Mouse (Mus musculus) G1E (cell line): Measurements from ENCODE around the gene Baz2b. TPM values are rescaled to one million over a fixed set of nuclear protein-coding genes. Genes with fewer than 3 reads are reported as not detected.

Experiments used
- ATAC-seq: 2 replicates; pipeline ENCODE4 v1.8.0; 2016; ENCODE audit warnings: mild to moderate bottlenecking; ENCODE audit not compliant: insufficient number of reproducible peaks, poor library complexity, low FRiP score, severe bottlenecking; ENCODE audit errors: extremely low read depth
- DNase-seq: peaks from one replicate; pipeline ENCODE4 v3.0.0; 2012; ENCODE audit warnings: low spot score
- H3K27me3 ChIP-seq: 2 replicates; pipeline ENCODE4 v1.6.1; 2012; ENCODE audit warnings: mild to moderate bottlenecking, low read length, inconsistent platforms; ENCODE audit not compliant: insufficient read depth
- H3K36me3 ChIP-seq: replicated peaks from 2 replicates; pipeline ENCODE3; 2012; ENCODE audit warnings: mild to moderate bottlenecking, inconsistent platforms
- H3K4me1 ChIP-seq: 2 replicates; pipeline ENCODE4 v1.6.1; 2012; ENCODE audit warnings: low read depth, low read length, inconsistent platforms, mixed read lengths; ENCODE audit not compliant: insufficient read depth
- H3K4me3 ChIP-seq: 2 replicates; pipeline ENCODE4 v1.5.1; 2012; ENCODE audit warnings: low read depth, mild to moderate bottlenecking, inconsistent platforms, low read length, moderate library complexity, mixed read lengths
- H3K9me3 ChIP-seq: replicated peaks from 2 replicates; pipeline ENCODE4 v1.6.1; 2012; ENCODE audit warnings: inconsistent platforms
- CTCF ChIP-seq: IDR thresholded peaks from 2 replicates; pipeline ENCODE4 v1.5.1; 2012; ENCODE audit warnings: low read depth, low read length, inconsistent platforms, mixed read lengths
- GATA1 ChIP-seq: IDR thresholded peaks from 2 replicates; pipeline ENCODE4 v1.6.1; 2012; ENCODE audit warnings: borderline replicate concordance, low read length, inconsistent platforms, mixed read lengths
- GATA2 ChIP-seq: IDR thresholded peaks from 2 replicates; pipeline ENCODE4 v1.6.1; 2012; ENCODE audit warnings: low read depth, low read length, inconsistent platforms, borderline replicate concordance
- POLR2AphosphoS5 ChIP-seq: IDR thresholded peaks from 2 replicates; pipeline ENCODE4 v1.6.1; 2012; ENCODE audit warnings: low read depth, low read length, inconsistent platforms; ENCODE audit not compliant: insufficient replicate concordance
- TAL1 ChIP-seq: conservative IDR thresholded peaks from 2 replicates; pipeline ENCODE4 v1.6.1; 2012; ENCODE audit warnings: low read depth, low read length, inconsistent platforms, mixed read lengths
- polyA plus RNA-seq: library from polyadenylated mRNA; stranded (reverse); fragments of >175 nt; gene quantifications from 2 replicates; pipeline ENCODE4 v1.2.3, GENCODE M21; 2012
- total RNA-seq, 2 experiments: library from RNA; stranded (forward) in 1 of 2; stranded (reverse) in 1 of 2; fragments of 200-1000 nt in 1 of 2; fragments of >200 nt in 1 of 2; fragmentation: Nextera tagmentation in 1 of 2; gene quantifications; 2 replicates each; pipeline ENCODE4 v1.2.3; 2014 to 2017

Baz2b gene
- total and polyA plus RNA-seq, 3 experiments: 13.2 to 104 (median 66.5) TPM

DNA sequence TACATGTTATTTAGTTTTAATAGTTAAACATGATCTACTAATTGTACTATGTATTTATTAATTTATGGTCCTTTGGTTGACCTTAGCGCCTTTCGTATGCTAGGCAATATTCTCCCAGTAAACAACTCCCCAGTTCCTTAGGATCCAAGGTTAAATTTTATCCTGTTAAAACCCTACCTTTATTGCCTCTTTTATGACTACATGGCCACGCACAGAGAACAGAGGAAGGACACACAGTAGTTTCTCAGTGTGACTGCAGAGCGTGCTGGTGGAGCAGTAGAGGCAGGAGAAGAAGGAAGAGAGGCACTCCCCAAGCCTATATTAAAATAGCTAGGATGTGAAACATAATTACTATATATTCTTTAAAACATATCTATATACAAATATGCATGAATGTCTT is 5.9 kb downstream of the Baz2b start:
- ATAC-seq (no peak), DNase-seq (no peak)
- TF ChIP-seq GATA1 (no peak), POLR2AphosphoS5 (no peak), TAL1 (no peak), CTCF (no peak), GATA2 (no peak)
- peaks cover 30% of the 10 kb centered on the region for H3K4me1 ChIP-seq
- no peaks in the 10 kb centered on the region for H3K9me3 ChIP-seq
- H3K4me3 ChIP-seq: no peak overlapping the region
- H3K36me3 ChIP-seq: peaks cover 35% of the 10 kb centered on the region
- no peaks in the 10 kb centered on the region for H3K27me3 ChIP-seq

DNA sequence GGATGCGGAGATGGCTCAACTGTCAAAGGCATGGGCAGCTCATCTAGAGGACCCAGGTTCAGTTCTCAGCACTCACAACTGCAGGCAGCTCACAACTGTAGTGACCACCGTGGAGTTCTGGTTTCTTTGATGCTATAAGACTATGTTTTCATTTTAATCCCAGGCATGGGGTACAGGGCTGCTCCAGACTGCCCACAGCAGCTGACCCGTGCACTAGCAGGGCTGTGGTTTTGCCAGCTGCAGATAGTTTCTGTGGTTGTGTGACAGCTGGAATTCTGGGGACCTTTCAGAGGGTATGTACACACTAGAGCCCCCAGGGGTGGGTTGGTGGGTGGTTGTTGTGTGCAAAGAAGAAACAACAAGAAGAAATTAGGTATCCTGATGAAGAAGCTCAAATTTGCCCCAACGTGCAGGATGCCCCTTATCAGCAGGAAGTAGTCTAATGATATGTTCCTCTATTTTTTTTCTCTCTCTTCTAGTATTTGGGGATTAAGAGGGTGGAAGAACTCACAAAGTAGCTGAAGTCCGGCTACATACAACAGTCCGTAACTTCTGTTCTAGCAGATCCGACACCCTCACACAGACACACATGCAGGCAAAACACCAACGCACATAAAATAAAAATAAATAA is 6.6 kb downstream of the Baz2b start:
- ATAC-seq (no peak), DNase-seq (no peak)
- peaks cover 28% of the 10 kb centered on the region for H3K4me1 ChIP-seq
- TF ChIP-seq TAL1 (no peak), GATA1 (no peak), GATA2 (no peak), CTCF (no peak), POLR2AphosphoS5 (no peak)
- no peaks in the 10 kb centered on the region for H3K27me3 ChIP-seq
- peaks cover 33% of the 10 kb centered on the region for H3K36me3 ChIP-seq
- H3K4me3 ChIP-seq: no peak overlapping the region
- H3K9me3 ChIP-seq: no peaks in the 10 kb centered on the region

- peaks cover 24% of the 10 kb centered on the region for H3K4me1 ChIP-seq
- DNase-seq: no peak
Measured at GRCm38 (mm10) chr2:60200667-60201066, 9.0 kb downstream of the Baz2b start.

GRCm38 (mm10) chr2:60200051-60200562 is 9.5 kb downstream of the Baz2b start:
- ATAC-seq (no peak), DNase-seq (no peak)
- Histone ChIP-seq H3K9me3 (no peaks in the 10 kb centered on the region), H3K36me3 (peaks cover 13% of the 10 kb centered on the region), H3K27me3 (no peaks in the 10 kb centered on the region), H3K4me1 (peaks cover 23% of the 10 kb centered on the region), H3K4me3 (no peak overlapping the region)
- no peak for TF ChIP-seq POLR2AphosphoS5
- TF ChIP-seq GATA2: no peak
- TF ChIP-seq CTCF: no peak
- no peak for TF ChIP-seq TAL1
- no peak for TF ChIP-seq GATA1

More at GRCm38 (mm10) chr2:60200667-60201066, 9.0 kb downstream of the Baz2b start:
- TF ChIP-seq CTCF: peak; percentile 60
- TF ChIP-seq GATA2: no peak
- Histone ChIP-seq H3K4me3 (no peak overlapping the region), H3K36me3 (peaks cover 18% of the 10 kb centered on the region), H3K27me3 (no peaks in the 10 kb centered on the region), H3K9me3 (no peaks in the 10 kb centered on the region)
- no peak; the same call in 1 of the 2 replicates for ATAC-seq

DNA sequence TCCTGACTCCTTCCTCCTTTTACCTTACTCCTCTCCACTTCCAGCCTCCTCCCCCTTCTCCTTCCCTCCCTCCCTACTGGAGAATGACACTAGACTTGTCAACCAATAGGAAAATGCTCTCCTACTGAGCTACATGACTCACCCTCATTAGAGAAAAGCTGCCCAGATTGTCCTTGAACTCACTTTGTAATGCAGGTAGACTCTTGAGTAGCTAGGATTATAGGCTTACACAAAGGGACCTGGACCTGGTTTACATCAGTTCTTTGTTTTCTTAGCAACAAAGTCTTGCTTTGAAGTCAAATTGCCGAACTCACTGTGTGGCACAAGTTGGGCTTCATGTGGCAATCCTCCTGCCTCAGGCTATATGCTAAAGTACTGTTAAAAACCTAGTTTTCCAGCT is 12.8 kb downstream of the Baz2b start:
- DNase-seq: no peak
- no peak for ATAC-seq
- no peak for TF ChIP-seq POLR2AphosphoS5
- no peak for TF ChIP-seq GATA2
- TF ChIP-seq CTCF: no peak
- TF ChIP-seq GATA1: no peak
- TF ChIP-seq TAL1: no peak

GRCm38 (mm10) chr2:60181696-60182095 is 27.9 kb downstream of the Baz2b start:
- Histone ChIP-seq H3K4me3 (no peak overlapping the region), H3K4me1 (peaks cover 16% of the 10 kb centered on the region), H3K9me3 (no peaks in the 10 kb centered on the region), H3K27me3 (no peaks in the 10 kb centered on the region), H3K36me3 (no peaks in the 10 kb centered on the region)
- DNase-seq: no peak
- ATAC-seq: no peak
- TF ChIP-seq TAL1: no peak
- TF ChIP-seq GATA2: no peak
- TF ChIP-seq POLR2AphosphoS5: no peak
- no peak for TF ChIP-seq GATA1
- TF ChIP-seq CTCF: no peak

More for the DNA sequence above, 12.8 kb downstream of the Baz2b start:
- Histone ChIP-seq H3K9me3 (no peaks in the 10 kb centered on the region), H3K4me3 (no peak overlapping the region), H3K36me3 (no peaks in the 10 kb centered on the region), H3K27me3 (no peaks in the 10 kb centered on the region), H3K4me1 (peaks cover 4% of the 10 kb centered on the region; the same call in 1 of the 2 replicates)
